Mouse (Mus musculus) MEL (cell line): ENCODE measurements around the gene Brpf1.

Experiments
- BHLHE40 ChIP-seq: IDR thresholded peaks from 2 replicates; pipeline ENCODE4 v1.6.1; 2012; ENCODE audit warnings: low read depth, mild to moderate bottlenecking, inconsistent platforms, low read length, improper control_type of control experiment, borderline replicate concordance
- CHD2 ChIP-seq: IDR thresholded peaks from 2 replicates; pipeline ENCODE4 v1.6.1; 2011; ENCODE audit warnings: low read length, improper control_type of control experiment
- GATA1 ChIP-seq: IDR thresholded peaks from 2 replicates; pipeline ENCODE4 v1.6.1; 2011; ENCODE audit warnings: low read depth, low read length, improper control_type of control experiment
- MEF2A ChIP-seq: IDR thresholded peaks from 2 replicates; pipeline ENCODE4 v1.6.1; 2014; ENCODE audit warnings: low read depth, mild to moderate bottlenecking, inconsistent platforms, low read length, improper control_type of control experiment; ENCODE audit not compliant: poor library complexity, insufficient replicate concordance, severe bottlenecking; ENCODE audit errors: extremely low read depth
- MYC ChIP-seq: IDR thresholded peaks from 2 replicates; pipeline ENCODE4 v1.6.1; 2011; ENCODE audit warnings: low read depth, mild to moderate bottlenecking, low read length, improper control_type of control experiment, moderate library complexity
- NELFE ChIP-seq: IDR thresholded peaks from 2 replicates; pipeline ENCODE4 v1.6.1; 2011; ENCODE audit warnings: low read depth, low read length, improper control_type of control experiment
- NRF1 ChIP-seq: IDR thresholded peaks from 2 replicates; pipeline ENCODE4 v1.6.1; 2014; ENCODE audit warnings: low read depth, mild to moderate bottlenecking, inconsistent platforms, low read length, improper control_type of control experiment, moderate library complexity; ENCODE audit not compliant: poor library complexity, insufficient read depth, severe bottlenecking
- SMC3 ChIP-seq: IDR thresholded peaks from 2 replicates; pipeline ENCODE4 v1.6.1; 2011; ENCODE audit warnings: low read depth, low read length, improper control_type of control experiment
- ZC3H11A ChIP-seq: IDR thresholded peaks from 2 replicates; pipeline ENCODE4 v1.6.1; 2012; ENCODE audit warnings: low read depth, mild to moderate bottlenecking, inconsistent platforms, low read length, improper control_type of control experiment
- ZKSCAN1 ChIP-seq: IDR thresholded peaks from 2 replicates; pipeline ENCODE4 v1.6.1; 2012; ENCODE audit warnings: low read depth, mild to moderate bottlenecking, inconsistent platforms, low read length, improper control_type of control experiment, moderate library complexity

- no peak for TF ChIP-seq ZC3H11A
- TF ChIP-seq BHLHE40, result no peak
- no peak for TF ChIP-seq ZKSCAN1
- no peak for TF ChIP-seq CHD2
- TF ChIP-seq SMC3, result no peak
- no peak for TF ChIP-seq NRF1
- TF ChIP-seq MEF2A, result no peak
- TF ChIP-seq NELFE, result no peak
- no peak for TF ChIP-seq MYC
- TF ChIP-seq GATA1, result no peak
Observed at GRCm38 (mm10) chr6:113289346-113289745, 17.6 kb upstream of the Brpf1 start.
